Mouse (Mus musculus): ENCODE data around the gene Cdsn. TPM values are rescaled to one million over a fixed set of nuclear protein-coding genes. Genes with fewer than 3 reads are reported as not detected.

The Cdsn gene
- polyA plus RNA-seq, 1 experiment from 2014 or later = 0.11 TPM

- ATAC-seq (ENCODE audit: low FRiP score, low TSS enrichment) = no peak
- H3K4me1 ChIP-seq (ENCODE audit: control insufficient read depth, insufficient read depth, low read length) = no peaks in the 10 kb centered on the region
- 95% methylated on average over 15 of the region's 15 CpGs for WGBS
- H3K27ac ChIP-seq (replicated peaks; ENCODE audit: low read depth, low read length) = no peak overlapping the region
- H3K36me3 ChIP-seq (ENCODE audit: control insufficient read depth, insufficient read depth, low read length) = no peaks in the 10 kb centered on the region
- H3K4me3 ChIP-seq (replicated peaks; ENCODE audit: low read depth, low read length) = no peak overlapping the region
- H3K27me3 ChIP-seq (ENCODE audit: control insufficient read depth, insufficient read depth, low read length) = no peaks in the 10 kb centered on the region
- no peaks in the 10 kb centered on the region for H3K9me3 ChIP-seq (ENCODE audit: control insufficient read depth, low read length)
- H3K4me2 ChIP-seq (ENCODE audit: low read length) = no peak overlapping the region
- no peak for DNase-seq
- H3K9ac ChIP-seq (replicated peaks; ENCODE audit: low read length) = no peak overlapping the region
These were observed 39.8 kb downstream of the Cdsn start for GRCm38 (mm10) chr17:35591731-35592130.

- H3K4me2 ChIP-seq (ENCODE audit: low read length) = no peak overlapping the region
- H3K9me3 ChIP-seq (ENCODE audit: control insufficient read depth, low read length) = no peaks in the 10 kb centered on the region
- ATAC-seq (ENCODE audit: low FRiP score, low TSS enrichment) (no peak), DNase-seq (no peak)
- 90% methylated on average over 9 of the region's 9 CpGs for WGBS
- H3K27ac ChIP-seq (replicated peaks; ENCODE audit: low read depth, low read length) = no peak overlapping the region
- no peaks in the 10 kb centered on the region for H3K27me3 ChIP-seq (ENCODE audit: control insufficient read depth, insufficient read depth, low read length)
- H3K36me3 ChIP-seq (ENCODE audit: control insufficient read depth, insufficient read depth, low read length) = no peaks in the 10 kb centered on the region
- no peaks in the 10 kb centered on the region for H3K4me1 ChIP-seq (ENCODE audit: control insufficient read depth, insufficient read depth, low read length)
- H3K9ac ChIP-seq (replicated peaks; ENCODE audit: low read length) = no peak overlapping the region
- H3K4me3 ChIP-seq (replicated peaks; ENCODE audit: low read depth, low read length) = no peak overlapping the region
These were observed 40.2 kb downstream of the Cdsn start for GRCm38 (mm10) chr17:35592131-35592530.

DNA sequence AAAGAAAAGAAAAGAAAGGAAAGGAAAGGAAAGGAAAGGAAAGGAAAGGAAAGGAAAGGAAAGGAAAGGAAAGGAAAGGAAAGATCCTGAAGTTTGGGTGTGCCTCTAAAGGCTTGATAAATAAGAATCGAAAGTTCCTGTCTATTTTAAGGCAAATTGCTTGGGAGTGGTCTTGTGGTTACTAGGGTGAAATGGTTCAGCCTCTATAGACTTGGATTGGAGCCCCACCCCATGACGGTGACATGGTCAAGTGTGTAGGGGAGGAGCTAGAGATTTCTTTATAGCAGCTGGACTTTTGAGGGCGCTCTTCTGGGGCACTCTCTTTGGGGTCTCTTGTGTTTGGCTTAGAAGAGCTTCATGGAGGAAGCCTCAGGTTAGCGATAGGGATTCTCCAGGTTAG, 41.9 kb downstream of the Cdsn start:
- no peak overlapping the region for H3K4me2 ChIP-seq (ENCODE audit: low read length)
- H3K36me3 ChIP-seq (ENCODE audit: control insufficient read depth, insufficient read depth, low read length) = no peaks in the 10 kb centered on the region
- no peak overlapping the region for H3K4me3 ChIP-seq (replicated peaks; ENCODE audit: low read depth, low read length)
- H3K9ac ChIP-seq (replicated peaks; ENCODE audit: low read length) = no peak overlapping the region
- DNase-seq (no peak), ATAC-seq (ENCODE audit: low FRiP score, low TSS enrichment) (no peak)
- H3K4me1 ChIP-seq (ENCODE audit: control insufficient read depth, insufficient read depth, low read length) = no peaks in the 10 kb centered on the region
- 34% methylated on average over 4 of the region's 4 CpGs for WGBS
- H3K9me3 ChIP-seq (ENCODE audit: control insufficient read depth, low read length) = no peaks in the 10 kb centered on the region
- no peak overlapping the region for H3K27ac ChIP-seq (replicated peaks; ENCODE audit: low read depth, low read length)
- H3K27me3 ChIP-seq (ENCODE audit: control insufficient read depth, insufficient read depth, low read length) = no peaks in the 10 kb centered on the region

- DNase-seq (no peak), ATAC-seq (ENCODE audit: low FRiP score, low TSS enrichment) (no peak)
- H3K36me3 ChIP-seq (ENCODE audit: control insufficient read depth, insufficient read depth, low read length) = no peaks in the 10 kb centered on the region
- no peaks in the 10 kb centered on the region for H3K4me1 ChIP-seq (ENCODE audit: control insufficient read depth, insufficient read depth, low read length)
- no peaks in the 10 kb centered on the region for H3K27me3 ChIP-seq (ENCODE audit: control insufficient read depth, insufficient read depth, low read length)
- no peak overlapping the region for H3K4me2 ChIP-seq (ENCODE audit: low read length)
- H3K9ac ChIP-seq (replicated peaks; ENCODE audit: low read length) = no peak overlapping the region
- no peak overlapping the region for H3K27ac ChIP-seq (replicated peaks; ENCODE audit: low read depth, low read length)
- H3K9me3 ChIP-seq (ENCODE audit: control insufficient read depth, low read length) = no peaks in the 10 kb centered on the region
- 89% methylated on average over 7 of the region's 7 CpGs for WGBS
- H3K4me3 ChIP-seq (replicated peaks; ENCODE audit: low read depth, low read length) = no peak overlapping the region
These were observed 42.5 kb downstream of the Cdsn start for GRCm38 (mm10) chr17:35594456-35594855.

GRCm38 (mm10) chr17:35597399-35597798, 45.5 kb downstream of the Cdsn start:
- no peak for DNase-seq
- no peaks in the 10 kb centered on the region for H3K27me3 ChIP-seq (ENCODE audit: control insufficient read depth, insufficient read depth, low read length)
- no peak overlapping the region for H3K27ac ChIP-seq (replicated peaks; ENCODE audit: low read depth, low read length)
- no peaks in the 10 kb centered on the region for H3K36me3 ChIP-seq (ENCODE audit: control insufficient read depth, insufficient read depth, low read length)
- no peak overlapping the region for H3K4me2 ChIP-seq (ENCODE audit: low read length)
- no peak for ATAC-seq (ENCODE audit: low FRiP score, low TSS enrichment)
- no peak overlapping the region for H3K4me3 ChIP-seq (replicated peaks; ENCODE audit: low read depth, low read length)
- no peaks in the 10 kb centered on the region for H3K4me1 ChIP-seq (ENCODE audit: control insufficient read depth, insufficient read depth, low read length)
- H3K9me3 ChIP-seq (ENCODE audit: control insufficient read depth, low read length) = no peaks in the 10 kb centered on the region
- H3K9ac ChIP-seq (replicated peaks; ENCODE audit: low read length) = no peak overlapping the region
- 96% methylated on average over 3 of the region's 3 CpGs for WGBS

DNA sequence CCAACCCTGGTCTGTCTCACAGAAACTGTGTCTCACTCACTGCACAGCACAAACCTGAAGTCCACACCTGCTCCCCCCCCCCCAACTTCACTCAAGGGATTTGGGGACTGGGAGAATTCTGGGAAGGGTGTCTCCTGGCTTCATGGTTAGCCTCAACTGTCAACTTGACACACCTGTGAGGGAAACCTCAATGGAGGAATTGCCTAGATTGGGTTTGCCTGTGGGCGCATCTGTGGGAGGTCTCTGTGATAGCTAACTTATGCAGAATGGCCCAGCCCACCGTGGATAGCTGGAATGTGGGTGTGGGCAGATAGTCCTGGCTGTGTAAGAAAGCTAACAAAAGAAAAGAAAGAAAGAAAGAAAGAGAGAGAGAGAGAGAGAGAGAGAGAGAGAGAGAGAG, 49.3 kb downstream of the Cdsn start, which contains the start of gene Sfta2:
Gene Sfta2, plus strand, starts transcription at position 301 of the 400 bp plus-strand sequence.
- H3K27ac ChIP-seq (replicated peaks; ENCODE audit: low read depth, low read length) = no peak within 1 kb of the TSS
- no peak within 1 kb of the TSS for H3K4me3 ChIP-seq (replicated peaks; ENCODE audit: low read depth, low read length)
- no peaks in the 10 kb centered on the region for H3K36me3 ChIP-seq (ENCODE audit: control insufficient read depth, insufficient read depth, low read length)
- H3K4me1 ChIP-seq (ENCODE audit: control insufficient read depth, insufficient read depth, low read length) = no peaks in the 10 kb centered on the region
- no peak for ATAC-seq (ENCODE audit: low FRiP score, low TSS enrichment)
- H3K9ac ChIP-seq (replicated peaks; ENCODE audit: low read length) = no peak within 1 kb of the TSS
- no peak for DNase-seq
- no peaks in the 10 kb centered on the region for H3K27me3 ChIP-seq (ENCODE audit: control insufficient read depth, insufficient read depth, low read length)
- no peak within 1 kb of the TSS for H3K4me2 ChIP-seq (ENCODE audit: low read length)
- 62% methylated on average over 2 of the region's 2 CpGs for WGBS
- H3K9me3 ChIP-seq (ENCODE audit: control insufficient read depth, low read length) = no peaks in the 10 kb centered on the region

- 61% methylated on average over 8 of the region's 8 CpGs for WGBS
- Histone ChIP-seq H3K27me3 (ENCODE audit: control insufficient read depth, insufficient read depth, low read length) (no peaks in the 10 kb centered on the region), H3K36me3 (ENCODE audit: control insufficient read depth, insufficient read depth, low read length) (no peaks in the 10 kb centered on the region), H3K27ac (replicated peaks; ENCODE audit: low read depth, low read length) (no peak overlapping the region), H3K4me2 (ENCODE audit: low read length) (no peak overlapping the region), H3K9ac (replicated peaks; ENCODE audit: low read length) (no peak overlapping the region), H3K4me3 (replicated peaks; ENCODE audit: low read depth, low read length) (no peak overlapping the region), H3K9me3 (ENCODE audit: control insufficient read depth, low read length) (no peaks in the 10 kb centered on the region; the same call in 1 of the 2 replicates), H3K4me1 (ENCODE audit: control insufficient read depth, insufficient read depth, low read length) (no peaks in the 10 kb centered on the region)
- ATAC-seq (ENCODE audit: low FRiP score, low TSS enrichment) (no peak), DNase-seq (no peak)
These were observed 49.9 kb downstream of the Cdsn start for GRCm38 (mm10) chr17:35601736-35602354.

Other genes with a start within 250 kb of the Cdsn start
- gene H2-Q1, start 231.7 kb upstream of the Cdsn start, polyA plus RNA-seq (2014; fragmentation: Nextera tagmentation; extraction: Ambion mirVana) = 0.16 TPM in 1 of 2 replicates, not detected in the other
- gene H2-Q2, start 209.9 kb upstream of the Cdsn start, polyA plus RNA-seq (2014; fragmentation: Nextera tagmentation; extraction: Ambion mirVana) = 1.5 and 1.8 TPM in 2 replicates
- 0.18 and 0.80 TPM in 2 replicates for gene H2-Q4, start 172.5 kb upstream of the Cdsn start, polyA plus RNA-seq (2014; fragmentation: Nextera tagmentation; extraction: Ambion mirVana)
- gene H2-Q6, start 127.3 kb upstream of the Cdsn start, polyA plus RNA-seq (2014; fragmentation: Nextera tagmentation; extraction: Ambion mirVana) = 0.61 and 0.63 TPM in 2 replicates
- gene H2-Q7, start 113.0 kb upstream of the Cdsn start, polyA plus RNA-seq (2014; fragmentation: Nextera tagmentation; extraction: Ambion mirVana) = 2.5 and 2.8 TPM in 2 replicates
- gene H2-Q10, start 82.0 kb upstream of the Cdsn start, polyA plus RNA-seq (2014; fragmentation: Nextera tagmentation; extraction: Ambion mirVana) = 0.38 TPM in 1 of 2 replicates, not detected in the other
- gene Pou5f1, start 46.1 kb upstream of the Cdsn start, polyA plus RNA-seq (2014; fragmentation: Nextera tagmentation; extraction: Ambion mirVana) = not detected in 2 replicates
- 8.9 and 15.5 TPM in 2 replicates for gene Tcf19, start 35.3 kb upstream of the Cdsn start, polyA plus RNA-seq (2014; fragmentation: Nextera tagmentation; extraction: Ambion mirVana)
- 1.6 and 3.4 TPM in 2 replicates for gene Cchcr1, start 35.0 kb upstream of the Cdsn start, polyA plus RNA-seq (2014; fragmentation: Nextera tagmentation; extraction: Ambion mirVana)
- 0.54 and 0.61 TPM in 2 replicates for gene Psors1c2, start 18.9 kb upstream of the Cdsn start, polyA plus RNA-seq (2014; fragmentation: Nextera tagmentation; extraction: Ambion mirVana)
- not detected in 2 replicates for gene 2300002M23Rik, start 15.3 kb downstream of the Cdsn start, polyA plus RNA-seq (2014; fragmentation: Nextera tagmentation; extraction: Ambion mirVana)
- gene Sfta2, start 49.4 kb downstream of the Cdsn start, polyA plus RNA-seq (2014; fragmentation: Nextera tagmentation; extraction: Ambion mirVana) = not detected in 2 replicates
- not detected in 2 replicates for gene Gm9573, start 74.5 kb downstream of the Cdsn start, polyA plus RNA-seq (2014; fragmentation: Nextera tagmentation; extraction: Ambion mirVana)
- gene Mucl3, start 91.6 kb downstream of the Cdsn start, polyA plus RNA-seq (2014; fragmentation: Nextera tagmentation; extraction: Ambion mirVana) = not detected in 2 replicates
- 9.5 and 14.8 TPM in 2 replicates for gene Vars2, start 115.5 kb downstream of the Cdsn start, polyA plus RNA-seq (2014; fragmentation: Nextera tagmentation; extraction: Ambion mirVana)
- 23.6 and 25.5 TPM in 2 replicates for gene Gtf2h4, start 121.6 kb downstream of the Cdsn start, polyA plus RNA-seq (2014; fragmentation: Nextera tagmentation; extraction: Ambion mirVana)
- 52.9 and 87.2 TPM in 2 replicates for gene Ddr1, start 152.5 kb downstream of the Cdsn start, polyA plus RNA-seq (2014; fragmentation: Nextera tagmentation; extraction: Ambion mirVana)